Mouse (Mus musculus): ENCODE results near the gene H2-Q2.

DNA sequence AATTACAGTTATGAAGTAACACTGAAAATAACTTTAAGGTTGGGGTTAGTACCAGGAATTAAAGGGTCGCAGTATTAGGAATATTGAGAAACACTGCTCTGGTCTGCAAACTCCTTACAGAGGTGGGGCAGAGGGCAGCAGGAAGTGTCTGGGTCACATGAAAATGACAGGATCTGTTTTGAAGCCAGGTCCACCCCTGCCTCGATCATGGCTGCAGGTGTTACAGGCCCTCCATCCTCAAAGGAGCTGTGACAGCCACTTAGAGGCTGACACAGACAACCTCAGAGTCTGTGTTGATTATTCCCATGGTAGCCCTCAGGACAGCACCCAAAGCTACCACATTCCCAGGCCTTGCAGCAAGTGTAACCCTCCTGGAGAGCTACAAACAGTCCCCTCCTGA, 38.8 kb upstream of the H2-Q2 start:
- TF ChIP-seq CTCF (IDR thresholded peaks at IDR 0.05; ENCODE audit: low read depth): no peak
- no peak for TF ChIP-seq EP300 (IDR thresholded peaks at IDR 0.05; ENCODE audit: low read depth)

Measured in heart, postnatal 0 days (tissue).